Mouse (Mus musculus): ENCODE measurements around the gene Xylb.
"Not testable (repeated sequence)": the region's sequence is repeated elsewhere in the genome, so short reads cannot be mapped to it uniquely, and the experiment has no call there.

Gene Xylb

GRCm38 (mm10) chr9:119340909-119341816 lies 16.0 kb upstream of the Xylb start, which contains the start of gene Myd88:
Gene Myd88 (minus strand): TSS chr9:119341411.
- DNase-seq (ENCODE audit: low read depth), result peak; percentile 96

GRCm38 (mm10) chr9:119342728-119343127 lies 14.5 kb upstream of the Xylb start:
- no peak for DNase-seq (ENCODE audit: low read depth)

GRCm38 (mm10) chr9:119346376-119346775 lies 10.8 kb upstream of the Xylb start:
- no peak for DNase-seq (ENCODE audit: low read depth)

GRCm38 (mm10) chr9:119350531-119350930 lies 6.7 kb upstream of the Xylb start:
- DNase-seq (ENCODE audit: low read depth), result no peak

GRCm38 (mm10) chr9:119350947-119351705 lies 6.1 kb upstream of the Xylb start:
- no peak for DNase-seq (ENCODE audit: low read depth)

DNA sequence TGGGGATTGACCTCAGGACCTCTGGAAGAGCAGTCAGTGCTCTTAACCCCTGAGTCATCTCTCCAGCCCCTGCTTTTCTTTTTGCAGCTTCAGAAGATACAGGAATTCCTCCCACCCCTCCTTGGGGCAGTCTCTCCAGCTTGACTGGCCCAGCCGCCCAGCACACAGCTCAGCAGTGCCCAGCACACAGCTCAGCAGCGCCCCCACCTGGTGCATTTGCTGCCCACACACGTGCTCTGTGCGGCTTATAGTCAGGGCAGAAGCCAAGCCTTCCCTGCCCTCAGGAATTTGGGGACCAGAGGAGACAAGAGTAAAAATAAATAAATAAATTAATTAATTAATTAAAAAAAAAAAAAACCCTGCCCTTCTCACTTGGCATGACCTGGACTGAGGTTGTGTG lies 5.1 kb upstream of the Xylb start:
- peak; percentile 83 for DNase-seq (ENCODE audit: low read depth)

- DNase-seq (ENCODE audit: low read depth), result no peak
Observed at GRCm38 (mm10) chr9:119353926-119354325, 3.3 kb upstream of the Xylb start.

DNA sequence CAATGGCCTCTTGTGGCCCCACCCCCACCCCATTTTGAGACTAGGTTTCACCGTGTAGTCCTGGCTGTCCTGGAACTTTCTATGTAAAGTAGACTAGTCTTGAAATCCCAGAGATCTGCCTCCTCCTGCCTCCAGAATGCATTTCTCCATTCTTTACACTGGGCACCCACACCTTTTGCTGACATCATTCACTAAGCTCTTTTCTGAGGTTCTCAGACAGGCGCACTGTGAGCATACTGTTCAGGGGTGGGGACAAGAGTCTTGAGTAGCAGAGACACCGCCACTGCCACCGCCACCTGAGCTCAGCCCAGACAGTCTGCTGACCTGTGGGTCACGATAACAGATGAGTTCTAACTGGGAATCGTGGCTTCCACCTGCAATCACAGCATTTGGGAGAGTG lies 1.2 kb upstream of the Xylb start:
- no peak for DNase-seq (ENCODE audit: low read depth)

- DNase-seq (ENCODE audit: low read depth), result no peak
Observed at GRCm38 (mm10) chr9:119358058-119358429, 863 bp downstream of the Xylb start.

DNA sequence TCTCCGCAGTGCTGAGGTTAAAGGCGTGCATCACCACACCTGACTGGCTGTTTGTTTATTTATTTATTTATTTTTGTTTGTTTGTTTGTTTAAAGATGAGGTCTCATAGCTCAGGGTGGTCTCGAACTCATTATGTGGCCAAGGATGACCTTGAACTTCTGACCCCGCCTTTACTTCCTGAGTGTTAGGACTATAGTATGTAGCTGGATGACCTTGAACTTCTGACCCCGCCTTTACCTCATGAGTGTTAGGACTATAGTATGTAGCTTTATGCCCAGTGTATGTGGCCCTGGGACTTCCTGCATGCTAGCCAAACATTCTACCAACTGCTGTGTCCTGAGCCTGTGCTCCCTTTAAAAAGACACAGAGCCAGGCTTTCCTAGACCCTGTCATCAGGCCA lies 4.2 kb downstream of the Xylb start:
- no peak for DNase-seq (ENCODE audit: low read depth)

DNA sequence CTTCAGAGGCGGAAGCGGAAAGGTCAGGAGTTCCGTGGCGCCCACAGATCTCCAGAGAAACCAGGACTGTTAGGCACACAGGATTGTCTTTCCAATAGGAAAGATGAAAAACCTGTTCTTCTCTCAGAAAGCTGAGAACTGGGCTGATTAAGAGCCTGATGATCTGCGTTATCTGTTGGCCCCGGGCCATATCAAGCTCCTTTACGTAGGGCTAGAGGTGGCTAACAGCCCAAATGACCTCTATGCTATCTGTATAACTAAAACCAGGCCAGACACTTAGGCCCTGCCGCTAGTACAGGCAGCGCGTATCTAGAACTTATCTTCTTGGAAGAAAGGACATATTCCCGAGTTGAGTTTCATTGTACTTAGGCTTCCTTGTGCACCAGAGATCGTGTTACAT lies 6.0 kb downstream of the Xylb start:
- DNase-seq (ENCODE audit: low read depth), result no peak

- DNase-seq (ENCODE audit: low read depth), result no peak
Observed at GRCm38 (mm10) chr9:119365284-119365683, 8.1 kb downstream of the Xylb start, which contains the start of gene Slc22a14. Gene Slc22a14 (minus strand): TSS chr9:119365553.

GRCm38 (mm10) chr9:119368367-119368766 lies 11.2 kb downstream of the Xylb start:
- DNase-seq (ENCODE audit: low read depth), result no peak

DNA sequence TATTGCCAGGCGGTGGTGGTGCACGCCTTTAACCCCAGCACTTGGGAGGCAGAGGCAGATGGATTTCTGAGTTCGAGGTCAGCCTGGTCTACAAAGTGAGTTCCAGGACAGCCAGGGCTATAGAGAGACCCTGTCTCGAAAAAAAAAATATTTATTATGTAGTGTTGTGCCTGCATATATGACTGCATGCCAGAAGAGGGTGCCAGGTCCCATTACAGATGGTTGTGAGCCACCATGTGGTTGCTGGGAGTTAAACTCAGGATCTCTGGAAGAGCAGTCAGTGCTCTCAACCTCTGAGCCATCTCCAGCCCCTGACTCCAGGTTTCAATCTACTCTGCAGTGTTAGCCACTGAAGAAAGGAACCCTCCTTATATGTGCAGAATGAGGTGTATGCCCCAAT lies 13.6 kb downstream of the Xylb start:
- DNase-seq (ENCODE audit: low read depth), result not testable (repeated sequence)

- no peak for DNase-seq (ENCODE audit: low read depth)
Observed at GRCm38 (mm10) chr9:119371251-119371650, 14.1 kb downstream of the Xylb start.

DNA sequence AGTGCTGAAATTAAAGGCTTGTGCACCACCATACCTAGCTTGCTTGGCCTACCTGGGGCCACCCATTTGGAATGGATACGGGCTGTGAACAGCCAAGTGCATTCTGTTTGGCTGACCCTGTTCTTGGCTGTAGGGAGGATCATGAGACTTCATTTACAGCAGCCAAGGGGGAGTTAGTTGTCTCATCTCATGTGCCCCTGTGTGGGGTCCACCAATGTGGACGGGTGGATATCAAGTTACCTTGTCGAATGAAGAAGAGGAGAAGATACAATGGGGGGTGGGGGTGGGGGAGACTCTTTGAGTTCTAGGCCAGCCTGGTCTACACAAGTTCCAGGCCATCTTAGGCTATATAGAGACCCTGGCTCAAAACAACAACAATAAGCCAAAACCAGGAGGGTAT lies 17.8 kb downstream of the Xylb start:
- DNase-seq (ENCODE audit: low read depth), result no peak

DNA sequence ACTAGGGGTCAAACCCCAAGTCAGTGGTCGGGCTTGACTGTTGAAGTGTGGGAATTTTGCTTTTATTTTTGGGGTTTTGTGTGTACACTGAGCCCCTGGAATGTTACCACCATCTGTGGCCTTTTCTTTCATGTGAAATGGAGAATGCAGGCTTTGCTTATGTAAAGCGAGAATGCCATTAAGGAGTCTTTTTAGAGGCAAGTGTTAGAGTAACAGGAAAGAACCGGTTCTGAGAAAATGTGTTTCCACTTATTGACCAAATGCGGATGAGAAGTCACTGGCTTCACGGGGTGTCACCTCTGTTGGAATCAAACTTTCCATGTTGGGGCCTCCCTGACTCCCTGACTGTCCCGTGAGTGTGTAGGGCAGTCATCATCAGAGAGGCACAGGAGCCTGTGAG lies 18.4 kb downstream of the Xylb start:
- no peak for DNase-seq (ENCODE audit: low read depth)

- DNase-seq (ENCODE audit: low read depth), result no peak
Observed at GRCm38 (mm10) chr9:119378231-119378630, 21.1 kb downstream of the Xylb start.

GRCm38 (mm10) chr9:119382603-119383002 lies 25.4 kb downstream of the Xylb start:
- DNase-seq (ENCODE audit: low read depth), result no peak

DNA sequence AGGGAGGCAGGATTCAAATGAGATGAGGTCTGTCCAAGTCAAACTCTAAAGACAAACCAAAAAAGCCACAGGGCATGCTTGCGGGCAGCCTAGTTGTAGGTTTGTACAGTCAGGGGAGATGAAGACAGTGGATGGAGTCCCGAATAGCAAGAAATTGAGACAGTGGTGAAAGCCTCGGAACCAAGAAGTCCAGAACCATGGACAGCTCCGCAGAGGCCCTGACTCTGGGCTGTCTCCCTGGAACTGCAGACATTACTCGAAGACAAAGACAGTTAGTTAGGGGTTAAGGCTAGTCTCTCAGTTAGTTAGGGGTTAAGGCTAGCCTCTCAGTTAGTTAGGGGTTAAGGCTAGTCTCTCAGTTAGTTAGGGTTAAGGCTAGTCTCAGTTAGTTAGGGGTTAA lies 31.8 kb downstream of the Xylb start:
- no peak for DNase-seq (ENCODE audit: low read depth)

DNA sequence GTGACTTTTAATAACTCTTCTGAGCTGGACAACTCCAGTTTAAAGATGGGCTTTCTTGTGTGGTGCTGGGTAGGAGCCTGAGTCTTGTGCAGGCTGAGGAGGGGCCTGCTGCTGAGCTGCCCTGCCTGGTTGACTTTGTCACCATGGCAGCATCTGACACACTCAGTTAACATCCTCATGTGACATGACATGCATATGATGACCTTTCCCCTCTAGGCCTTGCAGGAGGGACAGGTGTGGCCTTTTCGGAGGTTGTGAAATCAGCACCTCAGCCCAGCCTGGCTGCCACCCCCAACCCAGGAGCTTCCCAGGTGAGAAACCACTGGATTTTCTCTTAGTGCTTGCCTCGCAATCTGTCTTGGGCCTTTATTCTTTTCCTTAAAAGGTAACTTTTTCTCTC lies 33.0 kb downstream of the Xylb start:
- no peak for DNase-seq (ENCODE audit: low read depth)

GRCm38 (mm10) chr9:119394808-119395207 lies 37.6 kb downstream of the Xylb start:
- DNase-seq (ENCODE audit: low read depth), result no peak

GRCm38 (mm10) chr9:119401351-119401750 lies 44.2 kb downstream of the Xylb start:
- DNase-seq (ENCODE audit: low read depth), result peak; percentile 7

All from naive thymus-derived CD4-positive, alpha-beta T cell, adult 2 months (primary cell).